Mouse (Mus musculus): ENCODE data around the gene Rcan3. TPM values are rescaled to one million over a fixed set of nuclear protein-coding genes. Genes with fewer than 3 reads are reported as not detected.
A peak's percentile ranks its signal among the peaks of the same experiment; 100 is the strongest.

The Rcan3 gene
- polyA plus RNA-seq, 1 experiment = 6.3 TPM

- Histone ChIP-seq H3K4me3 (ENCODE audit: extremely low read depth, insufficient read depth, insufficient read length) (no peak overlapping the region), H3K4me1 (ENCODE audit: control insufficient read depth, insufficient read depth, insufficient read length) (peaks cover 3% of the 10 kb centered on the region; the same call in 1 of the 2 replicates), H3K36me3 (ENCODE audit: control insufficient read depth, insufficient read depth, low read length) (0 out of 2 replicates have a peak, but pooled peaks cover 2% of the 10 kb centered on the region), H3K27ac (ENCODE audit: insufficient read depth, low read length) (no peak overlapping the region), H3K27me3 (ENCODE audit: control insufficient read depth, insufficient read depth, low read length) (no peaks in the 10 kb centered on the region)
- no peak for TF ChIP-seq POLR2A (IDR thresholded peaks at IDR 0.05; ENCODE audit: low read depth, low read length)
- WGBS = 93% methylated on average over 11 of the region's 11 CpGs
- no peak for DNase-seq (ENCODE audit: low read depth in 1 of 2, low spot score in 2 of 2)
These were observed 13.2 kb downstream of the Rcan3 start for GRCm38 (mm10) chr4:135420416-135420815.

- Histone ChIP-seq H3K4me1 (ENCODE audit: control insufficient read depth, insufficient read depth, insufficient read length) (peaks cover 3% of the 10 kb centered on the region; the same call in 1 of the 2 replicates), H3K4me3 (ENCODE audit: extremely low read depth, insufficient read depth, insufficient read length) (no peak overlapping the region), H3K27ac (ENCODE audit: insufficient read depth, low read length) (no peak overlapping the region), H3K36me3 (ENCODE audit: control insufficient read depth, insufficient read depth, low read length) (0 out of 2 replicates have a peak, but pooled peaks cover 2% of the 10 kb centered on the region), H3K27me3 (ENCODE audit: control insufficient read depth, insufficient read depth, low read length) (no peaks in the 10 kb centered on the region)
- DNase-seq (ENCODE audit: low read depth in 1 of 2, low spot score in 2 of 2) = no peak
- 93% methylated on average over 21 of the region's 21 CpGs for WGBS
- TF ChIP-seq CTCF (IDR thresholded peaks at IDR 0.05; ENCODE audit: extremely low read depth, insufficient read depth, insufficient read length, insufficient replicate concordance) = no peak
- no peak for TF ChIP-seq POLR2A (IDR thresholded peaks at IDR 0.05; ENCODE audit: low read depth, low read length)
These were observed 13.7 kb downstream of the Rcan3 start for GRCm38 (mm10) chr4:135419996-135420395.

DNA sequence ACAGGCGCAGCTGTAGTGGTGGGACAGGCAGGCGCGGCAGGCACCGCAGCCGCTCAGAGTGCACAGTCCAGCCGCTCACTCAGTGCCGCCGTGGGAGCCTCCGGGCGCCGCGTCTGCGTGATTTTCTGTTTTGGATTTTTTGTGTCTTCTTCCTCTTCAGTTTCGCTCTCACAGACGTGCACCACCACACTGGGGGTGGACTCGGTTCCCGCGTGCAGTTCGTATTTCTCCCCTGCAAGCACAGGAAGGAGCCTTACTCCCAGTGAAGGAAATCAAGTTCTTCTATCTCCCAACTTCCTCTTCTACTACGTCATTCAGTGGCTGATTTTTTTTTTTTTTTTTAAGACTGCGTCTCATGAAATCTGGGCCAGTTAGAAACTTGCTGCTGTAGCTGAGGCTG, 17.3 kb downstream of the Rcan3 start:
- TF ChIP-seq CTCF (IDR thresholded peaks at IDR 0.05; ENCODE audit: extremely low read depth, insufficient read depth, insufficient read length, insufficient replicate concordance) = no peak
- TF ChIP-seq POLR2A (IDR thresholded peaks at IDR 0.05; ENCODE audit: low read depth, low read length) = no peak
- Histone ChIP-seq H3K4me1 (ENCODE audit: control insufficient read depth, insufficient read depth, insufficient read length) (peaks cover 3% of the 10 kb centered on the region; the same call in 1 of the 2 replicates), H3K27me3 (ENCODE audit: control insufficient read depth, insufficient read depth, low read length) (no peaks in the 10 kb centered on the region), H3K4me3 (ENCODE audit: extremely low read depth, insufficient read depth, insufficient read length) (peak overlapping the region; percentile 43; the same call in 1 of the 2 replicates), H3K27ac (ENCODE audit: insufficient read depth, low read length) (peak overlapping the region; percentile 70), H3K36me3 (ENCODE audit: control insufficient read depth, insufficient read depth, low read length) (0 out of 2 replicates have a peak, but pooled peaks cover 2% of the 10 kb centered on the region)
- DNase-seq (ENCODE audit: low read depth in 1 of 2, low spot score in 2 of 2) = peak in 1 of 2 experiments; percentile 17
- WGBS = 49% methylated on average over 21 of the region's 21 CpGs

DNA sequence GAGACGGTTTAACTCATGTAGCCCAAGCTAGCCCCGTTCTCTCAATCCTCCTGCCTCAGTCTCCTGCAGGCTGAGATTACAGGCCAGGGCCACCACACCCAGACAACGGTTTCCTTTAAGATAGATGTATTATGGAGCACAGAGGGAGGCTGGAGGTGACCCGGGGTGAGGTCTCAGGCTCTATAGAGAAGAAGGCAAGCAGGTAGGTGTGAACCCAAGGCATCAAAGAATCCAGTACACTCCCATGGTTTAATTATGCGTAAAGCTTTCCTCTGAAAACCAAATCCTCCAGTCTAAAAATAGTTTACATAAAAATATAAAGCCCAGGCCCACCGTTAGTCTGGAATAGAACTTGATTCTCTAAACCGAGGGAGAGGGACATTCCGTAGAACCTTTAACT, 20.2 kb downstream of the Rcan3 start:
- Histone ChIP-seq H3K4me1 (ENCODE audit: control insufficient read depth, insufficient read depth, insufficient read length) (peaks cover 3% of the 10 kb centered on the region; the same call in 1 of the 2 replicates), H3K36me3 (ENCODE audit: control insufficient read depth, insufficient read depth, low read length) (no peaks in the 10 kb centered on the region), H3K27me3 (ENCODE audit: control insufficient read depth, insufficient read depth, low read length) (no peaks in the 10 kb centered on the region), H3K4me3 (ENCODE audit: extremely low read depth, insufficient read depth, insufficient read length) (no peak overlapping the region), H3K27ac (ENCODE audit: insufficient read depth, low read length) (no peak overlapping the region)
- DNase-seq (ENCODE audit: low read depth in 1 of 2, low spot score in 2 of 2) = no peak
- TF ChIP-seq POLR2A (IDR thresholded peaks at IDR 0.05; ENCODE audit: low read depth, low read length) = no peak
- TF ChIP-seq CTCF (IDR thresholded peaks at IDR 0.05; ENCODE audit: extremely low read depth, insufficient read depth, insufficient read length, insufficient replicate concordance) = no peak
- WGBS = 87% methylated on average over 8 of the region's 8 CpGs

GRCm38 (mm10) chr4:135411633-135412032, 22.0 kb downstream of the Rcan3 start:
- 27% methylated on average over 4 of the region's 4 CpGs for WGBS
- Histone ChIP-seq H3K27ac (ENCODE audit: insufficient read depth, low read length) (no peak overlapping the region), H3K4me3 (ENCODE audit: extremely low read depth, insufficient read depth, insufficient read length) (no peak overlapping the region), H3K27me3 (ENCODE audit: control insufficient read depth, insufficient read depth, low read length) (no peaks in the 10 kb centered on the region), H3K4me1 (ENCODE audit: control insufficient read depth, insufficient read depth, insufficient read length) (peaks cover 3% of the 10 kb centered on the region; the same call in 1 of the 2 replicates), H3K36me3 (ENCODE audit: control insufficient read depth, insufficient read depth, low read length) (no peaks in the 10 kb centered on the region)
- no peak for TF ChIP-seq POLR2A (IDR thresholded peaks at IDR 0.05; ENCODE audit: low read depth, low read length)
- TF ChIP-seq CTCF (IDR thresholded peaks at IDR 0.05; ENCODE audit: extremely low read depth, insufficient read depth, insufficient read length, insufficient replicate concordance) = peak; percentile 97
- peak; percentile 42 to 59 for DNase-seq (ENCODE audit: low read depth in 1 of 2, low spot score in 2 of 2)

GRCm38 (mm10) chr4:135406180-135406579, 27.5 kb downstream of the Rcan3 start:
- WGBS = 20% methylated on average over 5 of the region's 5 CpGs
- no peaks in the 10 kb centered on the region for H3K27me3 ChIP-seq (ENCODE audit: control insufficient read depth, insufficient read depth, low read length)
- peak; percentile 23 to 66 for DNase-seq (ENCODE audit: low read depth in 1 of 2, low spot score in 2 of 2)
- peaks cover 2% of the 10 kb centered on the region; the same call in 1 of the 2 replicates for H3K4me1 ChIP-seq (ENCODE audit: control insufficient read depth, insufficient read depth, insufficient read length)
- H3K27ac ChIP-seq (ENCODE audit: insufficient read depth, low read length) = peak overlapping the region; percentile 49
- TF ChIP-seq POLR2A (IDR thresholded peaks at IDR 0.05; ENCODE audit: low read depth, low read length) (no peak), CTCF (IDR thresholded peaks at IDR 0.05; ENCODE audit: extremely low read depth, insufficient read depth, insufficient read length, insufficient replicate concordance) (no peak)
- no peak overlapping the region for H3K4me3 ChIP-seq (ENCODE audit: extremely low read depth, insufficient read depth, insufficient read length)
- no peaks in the 10 kb centered on the region for H3K36me3 ChIP-seq (ENCODE audit: control insufficient read depth, insufficient read depth, low read length)

DNA sequence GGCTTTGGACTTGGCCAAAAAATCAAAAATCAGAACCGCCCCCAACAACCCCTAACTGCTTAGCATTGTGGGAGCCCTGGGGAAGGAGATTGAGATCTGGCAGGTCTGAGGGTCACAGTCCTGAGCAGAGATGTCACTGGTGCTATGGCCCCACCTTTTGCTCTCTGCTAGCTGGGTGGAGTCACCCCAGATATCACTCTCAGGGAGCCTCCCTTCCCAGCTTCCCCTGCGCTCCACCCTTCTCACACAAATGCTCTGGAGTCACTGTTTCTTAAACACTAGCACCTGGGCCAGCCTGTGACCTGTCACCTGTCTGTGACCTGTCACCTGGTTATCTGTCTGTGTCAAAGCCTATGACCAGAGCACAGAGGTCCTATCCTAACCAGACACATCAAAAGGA, 28.7 kb downstream of the Rcan3 start:
- no peak for TF ChIP-seq POLR2A (IDR thresholded peaks at IDR 0.05; ENCODE audit: low read depth, low read length)
- no peak for TF ChIP-seq CTCF (IDR thresholded peaks at IDR 0.05; ENCODE audit: extremely low read depth, insufficient read depth, insufficient read length, insufficient replicate concordance)
- Histone ChIP-seq H3K4me1 (ENCODE audit: control insufficient read depth, insufficient read depth, insufficient read length) (peaks cover 2% of the 10 kb centered on the region; the same call in 1 of the 2 replicates), H3K4me3 (ENCODE audit: extremely low read depth, insufficient read depth, insufficient read length) (no peak overlapping the region), H3K36me3 (ENCODE audit: control insufficient read depth, insufficient read depth, low read length) (no peaks in the 10 kb centered on the region), H3K27me3 (ENCODE audit: control insufficient read depth, insufficient read depth, low read length) (no peaks in the 10 kb centered on the region), H3K27ac (ENCODE audit: insufficient read depth, low read length) (no peak overlapping the region)
- 85% methylated on average over 2 of the region's 2 CpGs for WGBS
- DNase-seq (ENCODE audit: low read depth in 1 of 2, low spot score in 2 of 2) = no peak

Data from spleen, adult 2 months (tissue).